Mouse (Mus musculus) olfactory bulb, adult 2 months (tissue): ENCODE measurements around the gene Npb. TPM values are rescaled to one million over a fixed set of nuclear protein-coding genes. Genes with fewer than 3 reads are reported as not detected.
A peak's percentile ranks its signal among the peaks of the same experiment; 100 is the strongest.

Experiments
- H3K27ac ChIP-seq: fragments of 200-500 bp; 2 replicates; pipeline ENCODE4 v1.5.1; 2012; ENCODE audit warnings: low read depth, low read length; ENCODE audit not compliant: insufficient read depth
- H3K4me1 ChIP-seq: fragments of 200-500 bp; 2 replicates; pipeline ENCODE4 v1.6.1; 2012; ENCODE audit warnings: low read length; ENCODE audit not compliant: control insufficient read depth, insufficient read depth
- H3K4me3 ChIP-seq: fragments of 200-500 bp; 2 replicates; pipeline ENCODE4 v1.5.1; 2012; ENCODE audit warnings: mild to moderate bottlenecking, low read depth, low read length, moderate library complexity; ENCODE audit not compliant: insufficient read depth
- CTCF ChIP-seq: fragments of 200-500 bp; IDR thresholded peaks from 2 replicates; pipeline ENCODE4 v1.5.1; 2012; ENCODE audit warnings: low read depth, mild to moderate bottlenecking, low read length, moderate library complexity; ENCODE audit not compliant: insufficient read depth
- POLR2A ChIP-seq: fragments of 200-500 bp; IDR thresholded peaks from 2 replicates; pipeline ENCODE4 v1.6.1; 2012; ENCODE audit warnings: mild to moderate bottlenecking, low read depth, low read length, moderate library complexity; ENCODE audit not compliant: insufficient read depth
- WGBS: fragments of 180-500 bp; shearing (Covaris S2); methylation state at CpG from one replicate; pipeline ENCODE4 v1.1.7; 2018; 5-methylcytosine and 5-hydroxymethylcytosine counted together
- polyA plus RNA-seq: library from polyadenylated mRNA; stranded (reverse); fragments of >200 nt; gene quantifications from 2 replicates; pipeline ENCODE4 v1.2.4, GENCODE M21; 2012; ENCODE audit warnings: low replicate concordance; ENCODE audit not compliant: missing spikeins, insufficient read depth, insufficient read length

Npb gene
- polyA plus RNA-seq, 1 experiment, result not detected

GRCm38 (mm10) chr11:120597240-120598235 lies 10.7 kb upstream of the Npb start:
- peaks cover 16% of the 10 kb centered on the region for H3K4me1 ChIP-seq
- peak overlapping the region; percentile 86 for H3K4me3 ChIP-seq
- 4% methylated on average over 99 of the region's 99 CpGs for WGBS
- no peak for TF ChIP-seq POLR2A
- TF ChIP-seq CTCF, result no peak
- no peak overlapping the region for H3K27ac ChIP-seq

- H3K27ac ChIP-seq, result no peak within 1 kb of the TSS; the same call in 1 of the 2 replicates
- peaks cover 16% of the 10 kb centered on the region for H3K4me1 ChIP-seq
- TF ChIP-seq CTCF (no peak), POLR2A (0 out of 2 replicates have a peak, but pooled peaks have one; percentile 58)
- WGBS, result under 1% methylated on average over 88 of the region's 88 CpGs
- H3K4me3 ChIP-seq, result peak within 1 kb of the TSS; percentile 86
Measured at GRCm38 (mm10) chr11:120598283-120598989, 9.8 kb upstream of the Npb start, which contains the start of the genes Alyref and Anapc11. Alyref (minus strand) TSS chr11:120598365. Anapc11 (plus strand) TSS chr11:120598421.

- WGBS, result 39% methylated on average over 17 of the region's 17 CpGs
- Histone ChIP-seq H3K4me3 (peak overlapping the region; percentile 86), H3K4me1 (peaks cover 16% of the 10 kb centered on the region), H3K27ac (no peak overlapping the region)
- TF ChIP-seq POLR2A (no peak), CTCF (no peak)
Measured at GRCm38 (mm10) chr11:120598990-120599549, 9.2 kb upstream of the Npb start.

DNA sequence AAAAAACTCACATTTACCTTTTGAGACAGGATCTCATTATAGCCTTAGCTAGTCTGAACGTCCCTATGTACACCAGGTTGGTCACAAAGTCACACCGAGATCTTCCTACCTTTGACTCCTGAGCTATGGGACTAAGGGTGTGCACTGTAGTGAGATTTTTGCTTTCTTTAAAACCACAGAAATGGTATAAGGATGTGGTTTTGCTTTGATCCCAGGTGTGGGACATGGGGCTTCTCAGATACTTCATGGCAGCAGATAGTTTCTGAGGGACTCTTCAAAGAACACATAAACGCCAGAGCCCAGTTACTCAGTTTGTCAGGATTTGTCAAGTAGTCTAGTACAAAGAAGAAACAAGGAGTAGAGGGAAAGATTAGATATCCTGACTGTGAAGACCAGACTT lies 7.6 kb upstream of the Npb start:
- TF ChIP-seq POLR2A (no peak), CTCF (no peak)
- H3K4me3 ChIP-seq, result no peak overlapping the region
- WGBS, result 93% methylated on average over 3 of the region's 3 CpGs
- peaks cover 16% of the 10 kb centered on the region for H3K4me1 ChIP-seq
- H3K27ac ChIP-seq, result no peak overlapping the region

GRCm38 (mm10) chr11:120603545-120603944 lies 4.7 kb upstream of the Npb start:
- WGBS, result 84% methylated on average over 2 of the region's 2 CpGs
- TF ChIP-seq POLR2A (no peak), CTCF (no peak)
- peaks cover 15% of the 10 kb centered on the region for H3K4me1 ChIP-seq
- no peak overlapping the region for H3K27ac ChIP-seq
- no peak overlapping the region for H3K4me3 ChIP-seq

DNA sequence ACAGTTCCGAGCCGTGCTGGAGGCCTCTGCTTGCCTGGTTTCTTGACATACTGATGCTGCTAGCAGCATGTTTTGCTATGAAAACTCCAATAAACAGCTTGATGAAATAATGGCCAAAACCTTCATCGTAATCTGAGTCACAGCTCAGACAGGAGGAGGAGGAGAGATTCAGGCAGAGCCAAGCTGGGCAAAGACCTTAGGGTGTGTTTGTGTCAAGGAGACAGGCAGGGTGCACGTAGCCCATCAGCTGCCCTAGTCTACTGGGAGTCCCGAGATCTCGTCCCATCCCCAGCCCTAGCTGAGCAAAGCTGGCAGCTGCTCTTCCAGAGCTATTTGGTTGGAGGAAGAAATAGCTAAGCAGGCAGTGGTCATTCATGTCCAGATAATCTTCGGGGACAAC lies 2.6 kb upstream of the Npb start:
- H3K4me3 ChIP-seq, result no peak overlapping the region
- TF ChIP-seq POLR2A (no peak), CTCF (no peak)
- H3K27ac ChIP-seq, result no peak overlapping the region
- 74% methylated on average over 7 of the region's 7 CpGs for WGBS
- peaks cover 18% of the 10 kb centered on the region for H3K4me1 ChIP-seq

- WGBS, result 77% methylated on average over 4 of the region's 4 CpGs
- Histone ChIP-seq H3K4me1 (peaks cover 18% of the 10 kb centered on the region), H3K4me3 (no peak overlapping the region), H3K27ac (no peak overlapping the region)
- TF ChIP-seq CTCF (no peak), POLR2A (no peak)
Measured at GRCm38 (mm10) chr11:120606764-120607163, 1.5 kb upstream of the Npb start.

GRCm38 (mm10) chr11:120609250-120609649 lies 973 bp downstream of the Npb start:
- 35% methylated on average over 8 of the region's 8 CpGs for WGBS
- H3K27ac ChIP-seq, result no peak overlapping the region
- TF ChIP-seq POLR2A (no peak), CTCF (no peak)
- no peak overlapping the region for H3K4me3 ChIP-seq
- peaks cover 18% of the 10 kb centered on the region for H3K4me1 ChIP-seq

- Histone ChIP-seq H3K27ac (no peak overlapping the region), H3K4me1 (peaks cover 22% of the 10 kb centered on the region), H3K4me3 (no peak overlapping the region)
- WGBS, result 71% methylated on average over 9 of the region's 9 CpGs
- no peak for TF ChIP-seq POLR2A
- no peak for TF ChIP-seq CTCF
Measured at GRCm38 (mm10) chr11:120610477-120611046, 2.3 kb downstream of the Npb start.
